Mouse (Mus musculus) embryonic facial prominence, embryonic 12.5 days (tissue): ENCODE data around the gene Rorb. TPM values are rescaled to one million over a fixed set of nuclear protein-coding genes. Genes with fewer than 3 reads are reported as not detected.

Experiments used
- ATAC-seq: fragments of 200-750 bp; cut with Nextera tagmentation; 2 replicates; pipeline ENCODE4 v1.8.0; 2017; ENCODE audit not compliant: insufficient number of reproducible peaks, insufficient read depth, low FRiP score, low TSS enrichment
- H3K27ac ChIP-seq: fragments of 300-500 bp; sonication (generic); 2 replicates; pipeline ENCODE4 v1.5.1; 2016; ENCODE audit warnings: mild to moderate bottlenecking
- H3K27me3 ChIP-seq: fragments of 300-500 bp; sonication (generic); 2 replicates; pipeline ENCODE4 v1.6.1; 2016; ENCODE audit warnings: mild to moderate bottlenecking, moderate library complexity
- H3K36me3 ChIP-seq: fragments of 300-500 bp; sonication (generic); 2 replicates; pipeline ENCODE4 v1.6.1; 2016; ENCODE audit warnings: mild to moderate bottlenecking
- H3K4me1 ChIP-seq: fragments of 300-500 bp; sonication (generic); 2 replicates; pipeline ENCODE4 v1.6.1; 2016
- H3K4me2 ChIP-seq: fragments of 300-500 bp; sonication (generic); replicated peaks from 2 replicates; pipeline ENCODE4 v1.6.1; 2016; ENCODE audit warnings: mild to moderate bottlenecking, moderate library complexity
- H3K4me3 ChIP-seq: fragments of 300-500 bp; sonication (generic); 2 replicates; pipeline ENCODE4 v1.5.1; 2016; ENCODE audit warnings: mild to moderate bottlenecking
- H3K9ac ChIP-seq: fragments of 300-500 bp; sonication (generic); 2 replicates; pipeline ENCODE4 v1.6.1; 2016; ENCODE audit warnings: mild to moderate bottlenecking, moderate library complexity
- H3K9me3 ChIP-seq: fragments of 300-500 bp; sonication (generic); 2 replicates; pipeline ENCODE4 v1.6.1; 2016; ENCODE audit warnings: mild to moderate bottlenecking, moderate library complexity
- WGBS: fragments of 180-500 bp; shearing (Covaris S2); methylation state at CpG from one replicate; pipeline ENCODE4 v1.1.7; 2016; 5-methylcytosine and 5-hydroxymethylcytosine counted together
- polyA plus RNA-seq: library from polyadenylated mRNA; unstranded; fragments of >200 nt; fragmentation: Nextera tagmentation; extraction: Ambion mirVana; gene quantifications from 2 replicates; pipeline ENCODE4 v1.2.1, GENCODE M21; 2016

Rorb gene
- polyA plus RNA-seq, 1 experiment from 2014 or later, result 6.7 TPM

DNA sequence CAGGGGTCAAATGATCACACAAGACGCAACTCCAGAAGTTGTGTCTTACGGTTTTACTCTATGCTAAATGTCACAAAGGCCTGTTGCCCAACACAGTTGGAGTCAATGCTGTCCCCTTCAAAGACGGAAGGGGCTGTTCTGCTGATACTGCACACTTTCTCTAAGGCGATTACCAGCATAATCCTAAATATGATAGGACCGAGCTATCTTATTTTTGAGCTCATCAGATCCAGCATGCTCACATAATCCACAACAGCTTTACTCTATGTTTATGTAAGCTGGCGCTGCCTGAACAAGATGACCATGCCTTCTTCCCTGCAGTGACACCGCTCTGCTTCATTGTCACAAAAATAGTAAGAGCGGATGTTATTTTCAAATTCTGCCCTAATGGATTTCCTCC lies 112.0 kb downstream of the Rorb start:
- Histone ChIP-seq H3K9ac (no peak overlapping the region), H3K36me3 (no peaks in the 10 kb centered on the region), H3K4me1 (no peaks in the 10 kb centered on the region), H3K4me2 (no peak overlapping the region), H3K27ac (no peak overlapping the region), H3K9me3 (no peaks in the 10 kb centered on the region), H3K27me3 (no peaks in the 10 kb centered on the region), H3K4me3 (no peak overlapping the region)
- WGBS, result 91% methylated on average over 8 of the region's 8 CpGs
- no peak for ATAC-seq

DNA sequence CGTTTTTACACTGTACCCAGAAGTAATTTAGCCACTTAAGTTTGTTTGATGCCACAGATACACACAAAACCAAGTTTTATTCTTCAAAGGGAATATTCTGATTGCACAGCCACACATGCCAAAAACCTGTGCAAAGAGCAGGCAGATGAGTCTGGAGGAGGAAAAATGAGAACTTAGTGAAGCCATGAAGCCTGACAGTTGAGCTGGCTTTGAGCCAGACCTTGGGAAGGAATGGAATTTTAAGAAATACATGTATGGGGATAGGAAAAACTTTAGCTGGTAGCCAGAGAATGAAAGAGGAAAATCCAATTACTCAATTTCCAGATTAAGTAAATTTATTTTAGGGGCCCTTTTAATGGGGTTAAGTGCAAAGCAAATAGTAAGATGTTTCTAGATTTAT lies 113.3 kb downstream of the Rorb start:
- no peak for ATAC-seq
- H3K36me3 ChIP-seq, result no peaks in the 10 kb centered on the region
- H3K4me2 ChIP-seq, result no peak overlapping the region
- H3K27ac ChIP-seq, result no peak overlapping the region
- H3K27me3 ChIP-seq, result no peaks in the 10 kb centered on the region
- no peaks in the 10 kb centered on the region for H3K4me1 ChIP-seq
- H3K9me3 ChIP-seq, result no peaks in the 10 kb centered on the region
- no peak overlapping the region for H3K9ac ChIP-seq
- H3K4me3 ChIP-seq, result no peak overlapping the region
- 69% methylated on average over 1 of the region's 1 CpGs for WGBS

DNA sequence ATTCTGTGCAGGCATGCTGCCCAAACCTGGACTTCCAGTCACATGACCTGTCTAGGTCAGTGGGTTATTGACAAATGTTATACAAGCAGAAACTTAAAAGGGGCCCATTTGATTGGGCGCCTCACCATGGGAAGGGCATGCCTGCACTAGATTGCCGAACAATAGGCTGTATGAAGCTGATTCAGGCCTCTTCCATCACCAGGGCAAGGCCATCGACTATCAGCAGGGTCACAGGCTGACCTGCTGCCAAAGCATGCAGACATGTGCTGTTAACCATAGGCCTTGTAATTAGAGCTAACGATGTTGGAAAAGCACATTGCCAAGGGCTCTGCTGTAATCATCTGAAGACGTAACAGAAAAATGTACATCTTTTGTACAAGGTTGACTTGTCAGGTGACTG lies 131.0 kb downstream of the Rorb start:
- Histone ChIP-seq H3K4me2 (no peak overlapping the region), H3K4me3 (no peak overlapping the region), H3K9ac (no peak overlapping the region), H3K9me3 (no peaks in the 10 kb centered on the region), H3K4me1 (no peaks in the 10 kb centered on the region), H3K27me3 (no peaks in the 10 kb centered on the region), H3K27ac (no peak overlapping the region), H3K36me3 (no peaks in the 10 kb centered on the region)
- 71% methylated on average over 5 of the region's 5 CpGs for WGBS
- no peak for ATAC-seq

DNA sequence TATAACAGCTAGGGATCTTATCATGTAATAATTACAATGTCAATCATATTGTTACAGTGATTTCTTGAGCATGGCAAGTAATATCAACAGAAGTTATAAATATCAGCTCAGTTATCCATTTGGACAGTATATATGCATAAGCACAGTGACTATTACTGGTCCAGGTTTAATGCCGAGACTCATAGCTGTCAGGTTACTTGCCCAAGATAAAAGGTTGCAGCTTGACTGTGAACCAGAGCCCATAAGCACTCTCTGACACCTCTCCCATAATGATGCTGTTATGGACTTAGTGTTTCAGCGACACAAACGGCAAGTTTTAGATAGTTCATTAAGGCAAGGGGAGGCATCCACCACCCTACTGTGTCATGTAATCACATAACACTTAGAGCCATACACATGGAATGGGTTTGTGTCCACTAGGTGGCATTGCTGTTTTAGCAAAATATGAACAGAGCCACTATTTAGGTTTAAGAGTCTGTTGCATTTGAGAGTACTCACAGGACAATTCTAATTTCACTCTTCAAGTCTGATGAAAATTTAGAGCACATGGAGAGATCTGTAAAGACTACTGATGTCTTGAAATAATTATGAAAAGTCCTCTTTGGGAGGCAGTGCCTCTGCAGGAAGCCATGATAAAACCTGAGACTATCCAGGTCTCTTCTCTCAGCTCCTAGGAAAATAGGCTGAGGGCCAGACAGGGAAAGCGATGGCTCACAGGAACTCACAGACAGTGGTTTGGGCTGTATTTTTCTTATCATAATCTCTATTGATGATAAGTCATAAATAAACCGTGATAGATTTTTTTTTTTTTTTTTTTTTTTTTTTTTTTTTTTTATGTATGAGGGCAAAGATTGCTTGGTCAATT lies 136.0 kb downstream of the Rorb start:
- no peak for ATAC-seq
- Histone ChIP-seq H3K27ac (no peak overlapping the region), H3K27me3 (no peaks in the 10 kb centered on the region), H3K36me3 (no peaks in the 10 kb centered on the region), H3K9ac (no peak overlapping the region), H3K4me2 (no peak overlapping the region), H3K9me3 (no peaks in the 10 kb centered on the region), H3K4me1 (no peaks in the 10 kb centered on the region), H3K4me3 (no peak overlapping the region)
- 58% methylated on average over 5 of the region's 5 CpGs for WGBS

DNA sequence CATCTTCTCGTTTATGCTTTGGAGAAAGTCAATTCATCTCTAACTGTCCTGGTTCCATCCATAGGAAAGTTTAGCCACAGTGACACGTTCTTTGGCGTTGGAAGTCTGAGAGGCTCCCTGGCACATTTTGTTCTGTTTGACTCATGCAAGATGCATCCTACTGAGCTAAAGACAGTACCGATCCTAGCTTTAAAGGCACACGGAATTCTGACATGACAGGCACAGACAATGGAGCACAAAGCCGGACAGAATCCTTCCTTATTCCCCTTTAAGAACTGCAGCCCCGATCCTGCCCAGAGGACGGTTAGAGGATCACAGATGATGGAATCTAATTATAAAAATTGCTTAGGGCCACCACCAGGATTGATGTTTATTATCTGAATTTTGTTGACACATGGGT lies 141.6 kb downstream of the Rorb start:
- Histone ChIP-seq H3K27ac (no peak overlapping the region), H3K36me3 (no peaks in the 10 kb centered on the region), H3K9me3 (no peaks in the 10 kb centered on the region), H3K4me2 (no peak overlapping the region), H3K4me3 (no peak overlapping the region), H3K4me1 (no peaks in the 10 kb centered on the region), H3K27me3 (no peaks in the 10 kb centered on the region), H3K9ac (no peak overlapping the region)
- ATAC-seq, result no peak
- 67% methylated on average over 8 of the region's 8 CpGs for WGBS

DNA sequence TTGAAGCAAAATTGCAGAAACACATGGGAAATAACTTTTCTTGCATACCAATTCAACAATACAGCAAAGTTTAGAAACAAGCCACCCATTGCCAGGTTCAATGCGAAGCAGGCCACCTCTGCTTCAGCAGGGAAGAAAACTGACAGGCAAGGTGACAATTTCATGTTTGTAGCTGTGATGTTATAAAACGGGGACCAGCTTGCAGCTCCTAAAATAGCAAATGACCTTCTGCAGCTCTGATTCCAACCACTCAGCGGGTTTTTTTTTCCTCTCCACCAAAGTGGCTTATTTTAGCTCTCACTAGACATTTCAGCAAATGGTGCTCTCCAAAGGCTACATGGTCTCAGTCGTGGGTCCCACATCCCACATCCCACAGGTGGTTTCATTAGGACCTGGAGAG lies 143.7 kb downstream of the Rorb start:
- ATAC-seq, result no peak
- H3K36me3 ChIP-seq, result no peaks in the 10 kb centered on the region
- no peak overlapping the region for H3K4me3 ChIP-seq
- H3K4me1 ChIP-seq, result no peaks in the 10 kb centered on the region
- H3K27ac ChIP-seq, result no peak overlapping the region
- H3K27me3 ChIP-seq, result no peaks in the 10 kb centered on the region
- H3K9me3 ChIP-seq, result no peaks in the 10 kb centered on the region
- no peak overlapping the region for H3K9ac ChIP-seq
- H3K4me2 ChIP-seq, result no peak overlapping the region
- WGBS, result 68% methylated on average over 4 of the region's 4 CpGs

DNA sequence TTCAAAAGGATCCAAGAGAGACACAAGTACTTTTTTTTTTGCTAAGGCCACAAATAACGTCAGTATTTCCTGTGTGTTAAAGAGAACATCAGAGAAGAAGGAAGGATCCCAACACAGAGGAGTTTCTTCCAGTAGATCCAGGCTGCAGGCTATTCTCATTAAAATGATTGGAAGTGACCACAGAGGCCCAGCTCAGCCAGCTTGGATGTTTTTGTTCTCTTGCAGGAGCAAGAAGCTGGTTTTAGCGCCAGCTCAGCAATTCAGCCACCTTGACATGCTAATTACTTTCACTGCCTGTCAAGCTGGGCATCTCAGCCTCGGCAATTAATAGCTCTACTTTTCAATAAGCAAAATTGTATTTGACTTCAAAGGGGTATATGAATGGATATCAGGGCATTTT lies 151.1 kb downstream of the Rorb start:
- H3K4me1 ChIP-seq, result no peaks in the 10 kb centered on the region
- WGBS, result 16% methylated on average over 3 of the region's 3 CpGs
- H3K9ac ChIP-seq, result no peak overlapping the region
- no peaks in the 10 kb centered on the region for H3K36me3 ChIP-seq
- no peak for ATAC-seq
- no peaks in the 10 kb centered on the region for H3K9me3 ChIP-seq
- H3K4me2 ChIP-seq, result no peak overlapping the region
- no peak overlapping the region for H3K27ac ChIP-seq
- H3K4me3 ChIP-seq, result no peak overlapping the region
- H3K27me3 ChIP-seq, result no peaks in the 10 kb centered on the region

DNA sequence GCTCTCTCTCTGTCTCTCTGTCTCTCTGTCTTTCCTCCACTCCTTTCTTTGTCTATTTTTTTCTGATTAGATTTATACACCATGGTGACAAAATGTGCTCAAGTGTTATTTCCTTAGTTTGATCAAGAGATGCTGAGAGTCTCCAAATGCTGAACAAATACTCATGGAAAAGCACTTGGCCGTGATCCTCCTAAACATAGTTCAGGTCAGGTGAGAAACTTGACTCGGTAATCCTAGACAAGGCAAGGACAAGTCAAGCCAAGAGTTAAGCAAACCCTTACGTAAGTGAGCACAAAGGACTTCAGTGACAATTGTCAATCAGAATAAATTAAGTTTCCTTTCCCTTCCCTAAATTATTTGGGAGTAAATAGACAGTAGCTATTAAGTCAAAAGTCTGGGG lies 158.2 kb downstream of the Rorb start:
- H3K4me1 ChIP-seq, result no peaks in the 10 kb centered on the region
- no peak overlapping the region for H3K9ac ChIP-seq
- WGBS, result 83% methylated on average over 3 of the region's 3 CpGs
- no peak overlapping the region for H3K4me3 ChIP-seq
- H3K9me3 ChIP-seq, result no peaks in the 10 kb centered on the region
- ATAC-seq, result no peak
- no peak overlapping the region for H3K27ac ChIP-seq
- H3K36me3 ChIP-seq, result no peaks in the 10 kb centered on the region
- H3K27me3 ChIP-seq, result no peaks in the 10 kb centered on the region
- no peak overlapping the region for H3K4me2 ChIP-seq

DNA sequence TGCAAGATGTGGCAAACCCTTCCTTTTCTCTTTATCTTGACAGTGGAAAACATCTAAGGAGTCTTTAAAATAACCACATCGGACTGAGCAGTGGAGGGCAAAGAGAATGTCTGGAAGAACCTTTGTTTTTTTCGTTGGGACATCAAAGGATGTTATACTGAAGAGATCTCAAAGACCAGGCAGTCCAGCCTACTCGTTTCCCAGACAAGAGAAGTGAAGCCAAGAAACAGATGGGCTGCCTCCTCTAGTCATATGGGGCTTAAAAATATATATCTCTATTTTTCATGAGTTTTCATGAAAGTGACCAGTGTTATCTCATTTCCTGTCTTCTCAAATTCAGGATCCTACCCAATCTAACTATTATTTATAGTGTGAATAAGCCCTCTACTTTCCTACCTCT lies 163.8 kb downstream of the Rorb start:
- no peak overlapping the region for H3K27ac ChIP-seq
- no peaks in the 10 kb centered on the region for H3K36me3 ChIP-seq
- no peaks in the 10 kb centered on the region for H3K9me3 ChIP-seq
- H3K4me2 ChIP-seq, result no peak overlapping the region
- H3K4me3 ChIP-seq, result no peak overlapping the region
- WGBS, result 72% methylated on average over 3 of the region's 3 CpGs
- no peak for ATAC-seq
- H3K27me3 ChIP-seq, result no peaks in the 10 kb centered on the region
- no peaks in the 10 kb centered on the region for H3K4me1 ChIP-seq
- H3K9ac ChIP-seq, result no peak overlapping the region

DNA sequence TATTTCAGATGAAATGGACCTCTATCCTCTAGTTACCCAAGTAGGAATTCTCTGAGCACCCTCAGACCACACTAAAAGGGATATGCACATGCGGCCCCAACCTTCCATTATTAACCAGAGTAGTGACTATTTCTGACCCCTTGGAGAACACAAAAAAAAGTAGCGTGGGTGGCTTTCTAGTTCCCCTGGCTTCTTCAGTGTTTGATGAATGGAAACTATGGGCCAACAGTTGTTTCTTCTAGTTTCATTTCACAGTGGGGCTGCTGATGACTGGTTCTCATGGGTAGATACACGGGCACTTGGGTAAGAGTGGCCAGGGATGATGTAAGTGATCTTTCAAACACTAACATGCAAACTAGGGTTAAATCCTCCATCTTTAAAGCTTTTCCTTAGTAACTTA lies 165.7 kb downstream of the Rorb start:
- no peak for ATAC-seq
- Histone ChIP-seq H3K36me3 (no peaks in the 10 kb centered on the region), H3K4me2 (no peak overlapping the region), H3K4me3 (no peak overlapping the region), H3K9ac (no peak overlapping the region), H3K4me1 (no peaks in the 10 kb centered on the region), H3K27me3 (no peaks in the 10 kb centered on the region), H3K9me3 (no peaks in the 10 kb centered on the region), H3K27ac (no peak overlapping the region)
- 85% methylated on average over 3 of the region's 3 CpGs for WGBS

DNA sequence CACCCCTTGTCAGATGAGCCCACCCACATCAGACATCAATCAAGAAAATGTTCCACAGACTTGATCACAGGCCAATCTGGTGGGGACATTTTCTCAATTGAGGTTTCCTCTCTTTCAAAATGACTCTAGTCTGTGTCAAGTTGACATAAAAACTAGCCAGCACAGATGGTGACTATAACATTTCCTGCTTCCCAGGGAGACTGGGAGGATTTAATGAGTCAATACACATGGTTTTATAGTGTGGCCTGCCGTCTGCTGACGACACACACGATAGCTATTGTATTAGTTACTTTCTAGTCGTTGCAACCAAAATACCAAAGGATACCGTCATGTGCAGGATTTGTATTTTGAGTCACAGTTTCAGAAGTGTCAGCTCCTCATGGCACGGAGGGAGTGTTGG lies 169.6 kb downstream of the Rorb start:
- 91% methylated on average over 6 of the region's 6 CpGs for WGBS

DNA sequence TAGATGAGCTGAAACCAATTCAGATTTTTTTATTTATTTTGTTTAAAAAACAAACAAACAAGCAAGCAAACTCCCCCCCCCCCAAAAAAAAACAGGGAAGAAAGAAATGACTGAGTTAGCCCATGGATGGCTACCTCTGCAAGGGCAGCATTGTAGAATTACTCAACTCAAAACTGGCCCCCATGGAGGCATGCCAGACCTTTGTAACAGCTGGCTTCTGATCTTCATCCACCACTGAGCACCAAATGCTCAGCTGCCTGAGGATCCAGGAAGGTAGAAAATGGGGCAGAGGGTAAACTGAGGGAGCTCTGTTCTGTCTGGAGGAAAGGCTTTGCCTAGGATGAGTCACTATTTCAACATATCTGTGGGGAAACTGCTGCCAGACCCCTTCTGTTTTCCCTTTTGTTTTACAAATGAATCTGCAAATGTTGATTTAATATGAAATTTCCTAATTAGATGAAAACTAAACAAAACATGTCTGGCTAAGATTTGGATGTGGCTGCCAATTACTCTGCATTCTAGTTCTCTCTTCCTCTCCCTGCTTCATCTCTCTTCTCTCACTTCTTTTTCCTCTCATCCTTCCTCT lies 199.1 kb downstream of the Rorb start:
- H3K36me3 ChIP-seq, result no peaks in the 10 kb centered on the region
- H3K27ac ChIP-seq, result no peak overlapping the region
- H3K4me1 ChIP-seq, result no peaks in the 10 kb centered on the region
- ATAC-seq, result no peak
- H3K27me3 ChIP-seq, result no peaks in the 10 kb centered on the region
- no peaks in the 10 kb centered on the region for H3K9me3 ChIP-seq
- H3K4me2 ChIP-seq, result no peak overlapping the region
- no peak overlapping the region for H3K9ac ChIP-seq
- no peak overlapping the region for H3K4me3 ChIP-seq

More for the DNA sequence above, 169.6 kb downstream of the Rorb start:
- no peak overlapping the region for H3K4me2 ChIP-seq
- no peak overlapping the region for H3K4me3 ChIP-seq
- H3K4me1 ChIP-seq, result no peaks in the 10 kb centered on the region
- no peaks in the 10 kb centered on the region for H3K36me3 ChIP-seq
- H3K9ac ChIP-seq, result no peak overlapping the region
- no peaks in the 10 kb centered on the region for H3K27me3 ChIP-seq
- no peak for ATAC-seq
- no peaks in the 10 kb centered on the region for H3K9me3 ChIP-seq
- no peak overlapping the region for H3K27ac ChIP-seq
